Mouse (Mus musculus): ENCODE measurements around the gene Gm20696.

Gene Gm20696

DNA sequence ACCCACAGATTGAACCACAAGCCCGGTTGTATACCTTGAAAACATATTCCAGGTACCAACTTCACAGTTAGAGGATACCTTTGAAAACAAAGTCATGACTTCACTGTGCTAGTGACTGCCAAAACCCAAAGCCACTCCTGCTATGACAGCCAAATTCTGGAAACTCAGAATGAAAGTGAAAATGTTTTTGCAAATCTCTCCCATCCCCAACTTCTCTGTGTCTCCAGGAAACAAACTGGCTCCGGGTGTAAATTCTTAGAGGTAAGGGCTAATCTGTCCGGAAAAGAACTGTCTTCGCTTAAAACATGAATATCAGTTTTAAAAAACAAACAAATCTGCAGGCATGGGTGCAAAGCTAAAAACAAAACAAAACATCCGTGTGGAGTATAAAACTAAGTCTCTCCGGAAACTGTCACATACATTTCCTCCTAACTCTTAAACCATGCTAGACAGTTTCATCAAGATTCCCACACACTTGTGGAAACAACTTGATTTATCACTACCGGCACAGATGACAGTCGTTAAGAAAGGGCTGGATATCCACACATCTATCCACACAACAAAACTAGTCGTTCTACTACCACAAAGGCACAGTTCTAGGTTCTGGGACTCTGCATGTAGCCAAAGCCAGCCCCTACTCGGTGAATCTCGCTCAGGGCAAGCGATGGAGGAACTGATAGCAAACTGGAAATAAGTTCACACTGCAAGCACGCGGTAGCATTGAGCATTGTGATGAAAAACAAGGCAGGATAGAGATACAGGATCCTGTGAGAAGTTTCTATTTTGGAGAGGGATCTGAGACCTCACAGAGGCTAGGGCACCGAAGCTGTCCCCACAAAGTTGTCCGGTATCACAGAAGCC, 910 bp downstream of the Gm20696 start:
- peak; percentile 59 for DNase-seq (ENCODE audit: extremely low spot score)

DNA sequence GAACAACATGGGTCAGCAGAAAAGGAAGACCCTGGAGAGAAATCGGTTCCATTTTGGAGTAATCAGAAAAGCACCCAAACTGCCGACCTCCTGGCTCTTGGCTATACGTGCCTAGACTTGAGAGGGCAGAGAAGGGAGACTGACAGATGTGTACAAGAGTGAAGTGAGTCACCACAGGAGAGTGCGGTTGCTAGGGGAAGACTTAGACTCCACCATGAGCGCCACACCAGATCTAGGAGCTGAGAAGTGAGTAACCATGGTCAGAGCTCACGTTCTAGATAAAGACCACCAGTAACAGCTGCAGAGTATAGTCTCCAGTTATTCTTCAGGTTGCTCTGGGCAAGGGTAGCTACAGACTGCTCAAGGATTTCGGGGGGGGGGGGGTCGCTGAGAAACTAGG, 3.4 kb downstream of the Gm20696 start:
- DNase-seq (ENCODE audit: extremely low spot score), result no peak

GRCm38 (mm10) chr6:99660443-99660842, 6.2 kb downstream of the Gm20696 start:
- no peak for DNase-seq (ENCODE audit: extremely low spot score)

- no peak for DNase-seq (ENCODE audit: extremely low spot score)
Observed at GRCm38 (mm10) chr6:99658586-99658985, 8.0 kb downstream of the Gm20696 start.

DNA sequence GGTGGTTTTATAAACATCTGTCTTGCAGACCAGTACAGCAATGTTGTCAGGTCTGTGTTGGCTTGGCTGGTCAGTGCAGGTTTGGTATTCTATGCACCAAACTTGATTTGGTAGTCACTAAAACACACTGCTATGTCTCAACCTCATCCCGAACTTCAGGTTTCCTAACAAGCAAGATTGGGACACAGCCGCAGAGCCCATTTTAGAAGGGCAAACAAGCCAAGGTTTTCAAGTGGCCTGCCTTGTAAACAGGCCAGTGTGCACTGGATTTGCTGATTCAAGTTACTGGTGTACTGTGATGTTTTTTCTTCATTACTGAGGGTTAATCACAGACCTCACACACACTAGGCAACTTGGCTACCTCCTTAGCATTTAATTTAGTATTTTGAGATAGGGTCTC, 10.5 kb downstream of the Gm20696 start:
- DNase-seq (ENCODE audit: extremely low spot score), result no peak

DNA sequence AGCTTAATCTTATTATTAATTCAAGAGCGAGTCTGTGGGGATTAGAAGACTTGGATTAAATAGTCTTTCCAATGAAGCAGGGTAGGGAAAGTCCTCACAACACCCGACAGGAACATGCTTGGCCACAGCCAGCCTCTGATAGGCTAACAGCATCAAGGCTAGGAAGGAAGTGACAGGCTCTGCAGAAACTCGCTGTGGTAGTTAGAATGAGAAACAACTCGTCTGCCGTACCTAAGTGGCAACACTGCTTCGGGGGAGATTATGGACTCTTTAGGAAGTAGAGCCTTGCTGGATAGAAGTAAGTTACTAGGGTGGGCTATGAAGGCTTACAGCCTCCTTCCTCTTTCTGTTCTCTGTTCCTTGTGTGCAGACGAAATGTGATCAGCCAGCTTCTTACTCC, 11.1 kb downstream of the Gm20696 start:
- DNase-seq (ENCODE audit: extremely low spot score), result no peak

GRCm38 (mm10) chr6:99654343-99654742, 12.3 kb downstream of the Gm20696 start:
- no peak for DNase-seq (ENCODE audit: extremely low spot score)

- DNase-seq (ENCODE audit: extremely low spot score), result no peak
Observed at GRCm38 (mm10) chr6:99652341-99652740, 14.3 kb downstream of the Gm20696 start.

DNA sequence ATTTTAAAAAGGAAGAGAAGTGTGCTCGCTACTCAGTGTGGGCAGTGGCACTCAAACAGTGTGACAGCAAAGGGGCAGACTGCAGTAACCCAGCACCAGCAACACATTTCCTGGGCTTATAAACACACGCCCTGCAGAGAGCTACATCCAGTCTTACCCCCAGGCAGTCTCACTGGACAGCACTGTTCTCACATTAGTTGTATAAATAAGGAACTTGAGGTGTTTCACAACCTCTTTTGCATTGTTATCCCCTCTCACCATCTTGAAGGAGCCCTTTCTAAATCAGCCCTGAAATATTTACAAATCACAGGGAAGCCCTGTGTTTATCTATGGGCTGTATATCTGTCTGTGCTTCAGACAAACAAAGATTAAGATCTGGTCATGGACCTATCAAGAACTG, 17.3 kb downstream of the Gm20696 start:
- no peak for DNase-seq (ENCODE audit: extremely low spot score)

DNA sequence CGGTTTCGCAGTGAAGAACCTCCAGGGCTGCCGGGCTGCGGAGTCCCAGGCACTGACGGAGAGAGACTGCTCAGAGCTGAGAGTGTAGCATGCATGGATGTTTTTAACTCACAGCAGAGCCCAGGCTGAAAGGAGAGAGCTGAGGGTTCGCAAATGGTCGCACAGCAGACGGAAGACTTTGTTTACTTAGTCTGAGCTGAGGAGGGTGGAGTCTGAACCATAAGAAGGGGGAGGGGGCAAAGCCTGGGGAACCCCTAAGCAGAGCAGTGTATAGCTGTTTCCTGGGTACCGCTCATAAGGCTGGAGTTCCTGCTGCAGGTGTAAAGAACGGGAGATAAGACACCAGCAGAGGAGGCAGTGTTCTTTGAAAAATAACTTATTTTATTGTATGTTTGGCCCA, 20.3 kb downstream of the Gm20696 start:
- DNase-seq (ENCODE audit: extremely low spot score), result no peak

DNA sequence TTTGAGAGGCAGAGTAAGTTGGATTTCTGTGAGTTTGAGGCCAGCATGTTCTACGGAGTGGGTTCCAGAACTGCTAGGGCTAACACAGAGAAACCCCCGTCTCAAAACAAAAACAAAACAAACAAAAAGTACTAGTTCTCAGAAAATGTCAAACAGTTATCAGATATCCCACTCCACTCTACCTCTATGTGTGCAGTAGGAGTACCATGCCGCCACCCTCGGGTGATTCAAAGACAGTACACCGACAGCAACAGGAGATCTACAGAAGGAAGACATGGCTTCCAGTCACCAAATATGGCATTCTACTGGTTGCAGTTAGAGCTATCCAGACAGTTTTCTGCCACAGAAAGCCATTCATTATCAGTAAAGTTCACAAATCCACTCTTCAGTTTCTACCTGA, 21.7 kb downstream of the Gm20696 start:
- no peak for DNase-seq (ENCODE audit: extremely low spot score)

GRCm38 (mm10) chr6:99644386-99644785, 22.2 kb downstream of the Gm20696 start:
- DNase-seq (ENCODE audit: extremely low spot score), result no peak

DNA sequence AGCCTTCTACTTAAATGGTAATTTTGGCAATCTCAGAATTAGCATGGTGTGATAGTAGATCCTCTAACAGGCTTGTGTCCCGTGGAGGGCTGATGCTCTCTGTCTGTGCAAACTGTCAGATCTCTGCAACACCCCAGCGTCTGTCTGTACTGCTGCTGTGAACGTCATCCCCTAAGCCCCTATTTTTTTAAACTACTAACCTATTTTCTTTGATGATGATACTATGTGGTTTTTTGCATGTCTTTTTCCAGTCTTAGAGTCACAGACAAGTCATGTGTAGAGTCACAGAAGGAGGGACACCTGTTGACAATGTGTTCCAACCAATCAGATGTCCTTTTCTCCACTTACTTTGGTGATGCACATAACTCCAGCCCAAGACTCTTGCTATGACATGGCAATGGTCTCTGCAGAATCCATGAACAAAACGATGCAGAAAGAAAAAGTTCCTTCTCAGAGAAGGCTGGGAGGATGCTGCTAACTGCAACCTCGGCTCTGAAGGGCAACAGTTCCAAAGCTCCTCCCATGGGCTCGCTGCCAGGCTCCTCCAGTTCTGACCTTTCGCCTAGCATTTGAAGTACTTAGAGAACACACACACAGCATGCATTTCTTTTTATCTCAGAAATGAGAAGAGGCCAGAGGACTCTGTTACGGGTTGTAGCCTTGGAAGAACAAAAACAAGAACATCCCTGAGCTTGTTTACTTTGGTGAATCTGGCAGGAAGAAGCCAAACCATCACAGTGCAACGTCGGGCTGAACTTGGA, 23.0 kb downstream of the Gm20696 start:
- DNase-seq (ENCODE audit: extremely low spot score), result no peak

DNA sequence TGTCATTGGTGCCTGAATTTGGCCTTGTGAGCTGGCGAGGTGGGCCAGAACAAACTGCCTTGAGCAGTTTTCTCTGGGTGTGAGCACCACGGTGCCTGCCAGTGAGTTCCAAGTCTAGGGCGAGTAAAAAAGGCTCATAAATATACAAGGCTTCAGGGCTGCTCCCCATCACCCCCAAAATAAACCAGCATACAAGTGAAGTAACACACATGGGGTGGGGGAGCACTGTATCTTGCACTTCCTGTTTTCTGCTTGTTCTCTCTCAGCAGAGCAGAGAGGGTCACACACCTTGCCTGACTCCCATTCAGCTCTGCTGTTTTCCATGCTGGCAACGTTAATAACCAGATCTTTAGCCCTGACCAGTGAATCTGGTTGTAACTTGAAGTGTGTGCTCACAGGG, 29.1 kb downstream of the Gm20696 start:
- no peak for DNase-seq (ENCODE audit: extremely low spot score)

GRCm38 (mm10) chr6:99636801-99637200, 29.8 kb downstream of the Gm20696 start:
- DNase-seq (ENCODE audit: extremely low spot score), result no peak

DNA sequence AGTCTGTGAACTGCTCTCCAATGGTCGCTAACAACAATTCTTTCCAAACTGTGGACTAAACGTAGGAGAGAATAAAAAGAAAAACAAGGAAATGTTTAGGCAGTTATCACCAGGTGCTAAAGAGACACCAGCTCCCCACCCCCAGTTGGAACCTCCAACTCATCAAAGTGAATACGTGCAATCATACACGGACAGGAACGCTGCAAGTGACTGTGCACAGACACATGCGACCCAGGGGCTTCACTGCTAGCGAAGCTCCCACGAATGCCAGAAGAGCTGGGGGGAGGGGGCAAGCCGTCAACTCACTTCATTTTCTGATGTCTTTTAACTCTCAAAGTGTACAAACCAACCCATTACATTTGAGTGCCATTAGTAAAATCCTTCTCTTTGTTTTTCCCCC, 30.5 kb downstream of the Gm20696 start:
- DNase-seq (ENCODE audit: extremely low spot score), result no peak

DNA sequence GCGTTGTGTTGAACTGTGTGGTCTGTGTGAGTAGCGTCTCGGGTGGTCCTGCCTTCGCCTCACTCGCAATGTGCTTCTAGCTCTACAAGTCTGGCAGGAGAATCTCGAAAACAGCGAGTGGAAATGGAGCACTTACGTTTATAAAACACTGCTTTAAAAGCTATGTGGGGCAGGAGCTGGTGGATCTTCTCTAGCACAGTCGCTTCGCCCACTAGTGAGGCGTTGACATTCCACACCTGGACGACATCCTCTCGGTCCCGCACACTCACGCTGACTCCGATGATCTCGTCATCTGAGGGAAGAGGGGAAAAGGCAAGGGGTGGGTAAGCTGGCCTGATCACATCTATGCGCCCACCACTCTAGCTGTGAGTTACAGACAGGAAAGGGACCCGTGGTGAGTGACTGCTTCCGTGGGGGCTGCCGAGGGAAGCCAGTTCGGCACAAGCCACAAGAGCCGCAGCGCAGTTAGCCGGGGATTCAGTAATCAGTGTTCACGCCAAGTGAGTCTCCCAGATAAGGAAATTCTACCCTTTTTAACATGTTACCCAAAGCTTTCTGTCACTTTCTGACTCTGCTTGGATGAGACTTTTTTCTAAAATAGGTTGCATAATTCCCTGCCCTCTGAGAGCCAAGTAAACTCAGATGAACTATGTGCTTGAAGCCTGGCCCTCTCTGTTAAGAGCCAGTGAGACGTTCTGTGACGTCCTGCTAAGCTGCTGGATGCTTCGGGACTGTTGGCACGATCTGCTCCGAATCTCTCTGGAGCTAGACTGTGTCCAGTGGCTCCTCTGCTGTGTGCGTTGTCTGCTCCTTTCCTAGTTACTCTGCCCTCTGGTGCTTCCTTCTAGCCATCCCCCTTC, 34.2 kb downstream of the Gm20696 start:
- no peak for DNase-seq (ENCODE audit: extremely low spot score)

DNA sequence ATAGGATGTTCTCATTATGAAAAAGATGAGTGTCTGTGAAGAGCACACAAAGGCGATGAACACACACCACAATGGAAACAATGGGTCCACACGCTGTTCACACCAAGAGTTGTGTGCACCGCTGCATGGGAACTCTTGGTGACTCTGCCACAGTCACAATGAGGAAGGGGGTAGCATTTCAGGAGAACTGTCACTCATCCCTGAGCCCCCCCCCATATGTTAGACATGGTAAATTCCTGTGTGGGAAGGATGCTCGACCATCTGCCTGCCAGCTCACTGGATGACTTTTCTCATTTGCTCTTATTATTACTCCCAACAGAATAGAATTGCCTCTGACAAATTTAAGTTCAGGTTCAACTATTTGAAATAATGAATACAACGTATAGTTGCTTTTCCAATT, 35.0 kb downstream of the Gm20696 start:
- no peak for DNase-seq (ENCODE audit: extremely low spot score)

DNA sequence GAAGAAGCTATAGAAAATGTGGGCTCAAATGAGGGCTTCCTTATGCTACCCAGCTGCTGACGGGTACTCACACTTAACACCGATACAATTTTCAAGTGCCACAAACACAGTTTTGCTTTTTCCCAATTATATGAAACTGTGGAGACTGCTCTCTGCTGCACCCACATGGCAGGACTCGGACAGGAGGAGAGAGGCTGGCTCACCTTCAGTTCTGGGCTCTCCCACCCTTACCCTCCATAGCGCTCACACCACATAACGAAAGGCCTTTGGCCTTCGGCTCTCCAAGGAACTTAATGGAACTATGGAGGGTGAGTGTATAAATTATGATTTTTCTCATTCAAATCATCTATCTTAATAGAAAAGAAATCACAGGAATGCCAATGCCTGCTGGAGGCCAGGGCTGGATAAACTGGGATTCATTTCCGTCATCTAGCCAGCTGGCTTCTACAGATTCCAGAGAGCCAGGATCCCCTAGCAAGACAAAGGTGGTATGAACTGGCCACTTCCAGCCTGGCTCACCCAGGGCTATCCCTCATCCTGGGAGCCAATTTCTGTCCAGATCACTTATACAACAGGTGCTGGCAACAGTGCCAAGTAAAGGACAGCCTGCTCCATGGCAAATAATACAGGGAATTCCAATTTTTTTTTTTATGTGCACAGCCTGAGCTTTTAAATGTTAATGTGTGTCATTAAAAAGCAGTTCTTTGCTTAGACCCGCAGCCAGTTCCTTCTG, 36.7 kb downstream of the Gm20696 start:
- DNase-seq (ENCODE audit: extremely low spot score), result no peak

DNA sequence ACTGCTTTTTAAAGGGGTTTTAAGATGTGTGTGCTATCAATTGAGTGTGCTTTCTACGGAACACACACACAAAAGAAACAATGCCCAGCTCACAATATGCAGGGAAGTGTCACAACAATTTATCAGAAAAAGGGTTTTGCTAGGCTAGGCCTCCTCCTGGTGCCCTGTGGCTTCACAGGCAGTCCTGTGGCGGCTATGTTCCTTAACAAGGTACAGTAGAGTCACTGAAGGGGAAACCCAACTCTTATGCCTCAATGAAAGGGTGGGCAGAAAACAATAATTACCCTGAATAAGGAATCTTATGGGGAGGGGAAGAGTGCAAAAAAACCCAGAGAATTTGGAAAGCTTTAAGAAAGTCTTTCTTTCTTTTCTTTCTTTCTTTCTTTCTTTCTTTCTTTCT, 40.2 kb downstream of the Gm20696 start:
- no peak for DNase-seq (ENCODE audit: extremely low spot score)

DNA sequence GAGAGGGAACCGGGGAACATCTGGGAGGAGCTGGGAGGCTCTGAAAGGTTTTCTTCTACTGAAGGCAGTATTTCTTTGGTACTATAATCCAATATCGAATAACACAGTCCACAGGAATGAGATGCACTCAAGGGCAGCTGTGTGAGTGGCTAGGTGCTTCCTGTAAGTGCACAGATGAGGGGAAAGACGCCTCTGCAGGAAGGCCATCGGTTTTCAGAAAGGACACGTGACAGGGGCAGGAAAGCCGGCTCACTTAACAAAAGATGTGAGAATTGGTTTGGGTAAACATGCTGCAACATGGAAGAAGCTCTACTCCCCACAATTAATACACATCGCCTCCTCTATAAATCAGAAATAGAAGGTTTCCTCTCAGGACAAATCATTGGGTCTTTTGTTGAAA, 40.8 kb downstream of the Gm20696 start:
- no peak for DNase-seq (ENCODE audit: extremely low spot score)

GRCm38 (mm10) chr6:99625306-99625705, 41.3 kb downstream of the Gm20696 start:
- DNase-seq (ENCODE audit: extremely low spot score), result no peak

Measured in embryo, embryonic 9.5 days (tissue).